Mouse (Mus musculus) cerebellum, adult 2 months (tissue): ENCODE measurements around the gene Gm28053.

Experiments used
- CTCF ChIP-seq: fragments of 200-500 bp; IDR thresholded peaks from 2 replicates; pipeline ENCODE4 v1.5.1; 2011; ENCODE audit warnings: low read depth, mild to moderate bottlenecking, control low read depth, low read length, moderate library complexity, borderline replicate concordance; ENCODE audit not compliant: insufficient read depth
- POLR2A ChIP-seq: fragments of 200-500 bp; IDR thresholded peaks from 2 replicates; pipeline ENCODE4 v1.6.1; 2011; ENCODE audit warnings: low read length, control low read depth, borderline replicate concordance; ENCODE audit not compliant: insufficient read depth

DNA sequence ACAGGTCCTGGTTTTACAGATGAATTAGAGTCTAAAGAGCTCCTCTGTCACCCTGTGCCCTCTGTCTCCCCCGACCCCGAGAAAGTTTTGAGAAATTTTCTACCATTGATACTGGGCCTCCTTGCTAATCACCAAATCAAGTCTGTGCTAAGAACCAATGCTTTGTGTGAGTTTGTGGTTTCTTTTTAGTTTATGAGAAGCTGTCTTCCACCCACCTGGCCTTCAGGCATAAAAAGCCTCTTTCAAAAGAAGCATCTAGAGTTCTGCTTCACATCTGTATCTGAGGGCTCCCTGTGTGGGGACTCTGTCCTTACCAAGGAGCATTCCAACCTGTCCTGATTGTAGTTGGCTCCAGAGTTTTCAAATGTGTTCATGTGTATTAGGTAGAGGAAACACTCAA, 33.2 kb upstream of the Gm28053 start:
- TF ChIP-seq CTCF (no peak), POLR2A (no peak)
